Mouse (Mus musculus): ENCODE data around the gene Phyh.

The Phyh gene

DNA sequence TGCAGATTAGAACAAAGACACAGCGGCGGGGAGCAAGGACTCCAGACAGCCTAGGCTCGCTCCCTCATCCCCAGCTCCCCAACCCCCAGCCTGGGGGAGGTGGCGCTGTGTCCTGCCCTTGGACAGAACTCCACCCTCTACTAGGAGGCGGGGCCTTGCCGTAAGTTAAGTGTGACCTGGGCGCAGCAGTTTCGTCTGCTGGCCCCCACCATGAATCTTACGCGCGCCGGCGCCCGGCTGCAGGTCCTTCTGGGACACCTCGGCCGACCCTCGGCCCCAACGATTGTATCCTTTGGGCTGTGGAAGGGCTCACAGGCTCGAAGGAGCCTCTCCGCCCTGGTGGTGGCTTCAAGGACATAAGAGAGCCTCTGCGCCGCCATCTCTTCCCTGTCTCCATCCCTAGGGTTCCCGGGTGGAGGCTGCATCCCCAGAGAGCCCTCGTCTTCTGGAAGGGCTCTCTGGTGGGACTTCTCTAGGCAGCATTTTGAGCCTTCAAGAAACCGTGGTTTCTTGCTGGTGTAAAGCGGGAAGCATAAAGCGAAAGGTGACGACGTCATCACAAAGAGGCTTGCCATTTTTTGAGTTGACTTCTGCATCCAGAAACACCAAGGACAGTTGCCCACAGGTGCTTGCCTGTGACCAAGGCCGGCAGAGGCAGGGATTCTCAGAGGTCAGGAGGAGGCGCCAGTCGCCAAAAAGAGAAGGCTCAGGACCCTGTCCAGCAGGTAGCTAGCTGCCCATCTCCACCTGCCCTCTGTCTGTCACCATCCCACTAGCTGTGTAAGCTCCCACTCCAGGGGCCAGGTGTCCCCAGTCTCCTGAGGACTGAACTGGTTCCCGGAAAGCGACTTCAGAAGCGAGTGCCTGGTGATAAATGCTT is at the start of gene Phyh:
Gene Phyh, plus strand, starts transcription at position 160 of the 880 bp plus-strand sequence.
- peak; percentile 65 for DNase-seq

DNA sequence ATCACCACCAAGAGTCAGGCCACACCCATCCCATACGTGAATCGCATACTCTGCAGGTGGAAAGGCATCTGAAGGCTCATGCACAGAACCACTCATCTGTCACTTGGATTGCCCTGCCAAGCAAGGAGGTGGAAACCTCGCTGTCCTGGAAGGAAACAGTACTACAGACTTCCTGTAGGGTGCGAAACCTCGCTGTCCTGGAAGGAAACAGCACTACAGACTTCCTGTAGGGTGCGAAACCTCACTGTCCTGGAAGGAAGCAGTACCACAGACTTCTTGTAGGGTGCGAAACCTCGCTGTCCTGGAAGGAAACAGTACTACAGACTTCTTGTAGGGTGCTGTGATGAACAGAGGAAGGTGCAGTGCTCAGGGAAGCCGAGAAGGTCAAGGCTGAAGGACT is 46.1 kb upstream of the Phyh start:
- no peak for DNase-seq

DNA sequence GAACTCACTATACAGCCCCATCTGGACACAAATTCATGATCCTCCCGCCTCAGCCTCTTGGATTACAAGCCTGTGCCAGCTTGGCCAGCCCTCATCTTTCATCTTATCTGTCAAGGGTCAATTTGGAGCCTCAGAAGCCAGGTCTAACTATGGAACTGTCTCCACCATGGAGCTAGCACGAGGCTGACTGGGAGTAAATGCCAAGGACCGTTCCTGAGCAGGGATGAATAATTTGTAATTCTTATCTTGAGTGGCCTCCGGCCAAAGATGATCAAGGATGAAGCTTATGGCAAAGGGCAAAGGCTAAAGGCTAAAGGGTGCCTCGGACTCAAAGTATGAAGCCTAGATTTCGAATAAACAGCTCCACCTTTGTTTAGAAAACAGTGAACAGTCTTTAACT is 45.5 kb upstream of the Phyh start:
- no peak for DNase-seq

DNA sequence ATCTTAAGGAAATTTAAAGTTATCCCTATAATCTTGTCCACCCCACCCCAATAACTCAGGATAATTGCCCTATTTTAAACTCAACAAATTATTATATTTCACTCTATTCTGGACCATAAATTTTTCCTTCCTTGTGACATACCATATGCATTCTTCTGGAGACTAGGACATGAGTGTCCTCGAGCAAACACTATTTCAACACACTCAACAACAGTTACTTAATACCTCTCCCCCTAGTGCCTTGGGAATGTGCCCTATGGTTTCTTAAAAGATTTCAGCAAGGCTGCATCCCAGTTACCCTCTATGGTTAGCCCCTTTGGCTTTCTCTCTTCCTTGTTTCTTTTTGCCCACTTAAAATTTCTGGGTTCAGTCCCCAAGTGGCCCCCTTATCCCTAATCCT is 43.7 kb upstream of the Phyh start:
- DNase-seq, result no peak

DNA sequence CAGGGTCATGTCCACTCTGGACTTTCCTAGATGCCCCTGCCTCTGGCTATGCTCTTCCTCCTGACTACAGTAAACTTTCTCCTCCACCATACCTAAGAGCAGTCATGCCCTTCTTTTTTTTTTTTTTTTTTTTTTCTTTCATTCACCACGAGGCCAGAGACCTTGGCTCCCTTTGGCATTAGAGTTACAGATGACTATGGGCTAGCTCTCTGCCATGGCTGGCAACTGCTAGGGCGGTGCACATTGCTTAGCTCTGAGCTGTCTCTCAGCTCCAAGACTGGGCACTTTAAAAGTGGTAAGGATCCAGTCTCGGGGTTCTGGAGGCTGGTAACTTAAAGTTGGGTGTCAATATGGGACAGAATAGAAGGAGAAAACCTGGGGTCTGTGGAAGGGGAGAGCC is 42.7 kb upstream of the Phyh start:
- no peak for DNase-seq

DNA sequence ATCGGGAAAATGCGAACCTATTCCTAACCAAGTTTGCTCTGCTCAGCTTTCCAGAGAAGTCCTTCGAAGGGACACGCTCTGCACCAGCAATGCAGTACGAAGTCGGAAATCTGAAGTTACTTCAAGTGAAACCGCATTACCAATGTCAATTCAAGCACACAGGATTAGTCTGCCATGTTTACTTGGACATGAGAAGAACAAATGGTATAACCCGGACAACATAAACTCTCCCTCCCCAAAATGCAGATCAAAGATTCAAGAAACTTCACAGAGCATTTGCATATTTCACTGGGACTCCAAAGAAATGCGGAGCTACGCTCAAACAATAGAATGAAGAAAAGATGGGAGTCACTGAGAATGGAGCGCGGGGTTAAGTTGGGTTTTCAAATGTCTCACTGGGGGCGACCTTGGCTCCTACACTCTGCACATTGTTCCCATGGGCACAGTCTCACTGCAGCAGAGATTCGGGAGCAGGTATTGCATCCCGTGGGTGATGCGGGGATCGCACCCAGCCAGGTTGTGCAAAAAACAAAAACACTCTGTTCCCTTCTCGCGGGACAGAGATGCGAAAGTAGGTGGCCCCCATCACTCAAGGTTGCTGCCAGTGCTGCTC is 38.0 kb upstream of the Phyh start:
- DNase-seq, result no peak

DNA sequence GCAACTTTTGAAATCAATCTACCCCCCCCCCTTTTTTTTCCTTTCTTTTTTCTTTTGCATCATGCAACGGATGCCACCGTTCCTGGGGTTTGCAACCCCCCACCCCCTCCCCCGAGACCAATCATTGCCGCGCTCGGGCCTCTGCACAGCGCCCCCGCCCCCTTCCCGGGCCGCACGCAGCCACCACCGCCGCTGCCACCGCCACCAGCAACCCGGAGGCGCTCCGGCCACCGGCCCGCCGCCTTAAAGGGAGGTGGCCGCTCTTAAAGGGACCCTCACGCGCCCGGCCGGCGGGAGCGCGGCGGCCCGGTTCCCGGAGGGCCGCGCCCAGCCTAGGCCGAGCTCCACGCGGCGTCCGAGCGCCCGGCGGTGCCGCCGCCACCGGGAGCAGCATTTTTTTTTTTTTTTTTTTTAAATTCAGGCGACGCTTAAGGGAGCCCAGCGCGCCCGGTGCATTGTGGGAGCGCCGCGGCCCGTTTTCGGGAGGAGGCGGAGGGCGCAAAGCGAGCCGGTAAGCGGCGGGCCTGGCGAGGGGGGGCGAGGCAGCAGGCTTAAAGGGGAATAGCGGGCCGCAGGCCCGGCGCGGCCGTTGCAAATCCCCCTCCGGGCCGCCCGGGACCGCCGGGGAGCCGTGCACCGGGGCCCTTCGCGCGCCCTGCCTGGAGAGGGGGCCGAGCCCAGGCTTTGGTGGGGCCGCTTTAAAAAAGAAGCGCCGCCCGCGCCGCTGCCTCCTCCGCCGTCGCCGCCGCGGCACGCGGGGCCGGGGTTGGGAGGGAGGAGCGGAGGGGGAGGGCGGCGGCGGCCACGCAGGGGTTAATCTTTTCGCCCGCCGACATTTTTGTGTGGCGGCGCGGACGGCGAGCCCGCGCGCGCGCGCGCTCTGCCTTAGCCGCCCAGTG is 37.2 kb upstream of the Phyh start, which contains the start of gene Sephs1:
Gene Sephs1, plus strand, starts transcription at position 215 of the 899 bp plus-strand sequence.
- DNase-seq, result peak; percentile 86

DNA sequence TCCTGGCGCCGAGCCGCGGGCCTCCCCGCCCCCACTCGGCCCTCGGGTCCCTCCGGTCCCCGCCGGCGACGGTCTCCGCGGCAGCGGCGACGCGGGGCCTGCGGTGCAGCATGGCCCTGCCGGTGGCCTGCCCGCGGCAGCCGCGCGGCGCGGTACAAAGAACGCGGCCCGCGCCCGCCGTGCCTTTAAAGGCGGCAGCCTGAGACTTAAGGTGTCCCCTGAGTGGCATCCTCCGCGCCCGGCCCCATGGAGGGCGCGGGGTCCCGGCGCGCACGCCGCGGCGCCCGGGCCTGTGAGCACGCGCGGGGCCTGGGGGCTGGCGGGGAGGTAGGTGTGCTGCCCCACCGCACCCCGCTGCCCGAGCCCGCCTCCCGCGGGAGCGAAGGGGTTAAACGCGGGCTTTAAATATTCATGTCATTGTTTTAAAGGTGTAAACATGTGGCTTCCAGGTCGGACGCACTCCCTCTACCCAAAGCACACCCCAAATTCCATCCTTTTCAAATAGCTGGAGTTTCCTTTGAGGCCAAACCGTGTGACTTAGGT is 36.5 kb upstream of the Phyh start:
- peak; percentile 64 for DNase-seq

DNA sequence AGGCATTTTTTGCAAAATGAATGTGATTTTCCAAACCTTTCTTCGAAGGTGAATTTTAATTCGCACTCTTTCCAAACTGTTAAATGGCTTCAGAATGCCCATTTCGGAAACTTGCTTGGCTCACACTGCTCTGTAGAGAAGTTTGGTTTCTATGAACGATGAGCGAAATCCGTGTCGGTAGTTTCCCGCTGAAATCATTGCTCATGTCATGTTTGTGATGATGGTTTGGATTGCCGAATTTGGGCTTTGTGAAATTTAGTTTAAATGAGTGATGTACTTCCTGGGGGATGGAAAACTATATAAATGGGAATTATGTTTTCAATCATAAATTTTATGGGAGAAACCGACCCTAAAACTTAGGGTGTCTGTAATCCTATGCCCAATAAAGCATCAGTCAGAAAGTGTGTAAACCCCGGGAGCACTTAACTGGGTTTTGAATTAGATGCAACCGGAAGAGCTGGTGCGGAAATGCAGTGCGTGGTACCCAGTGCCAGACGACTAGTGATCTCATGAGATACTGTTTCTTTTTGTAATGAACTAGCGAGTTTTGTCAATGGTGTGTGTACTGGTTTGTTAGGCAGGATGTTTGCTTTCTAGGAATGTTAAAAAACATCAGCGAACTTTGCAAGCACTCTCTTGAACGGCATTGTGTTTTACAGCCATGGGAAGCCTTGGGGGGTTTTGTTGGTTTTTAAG is 35.7 kb upstream of the Phyh start:
- DNase-seq, result no peak

DNA sequence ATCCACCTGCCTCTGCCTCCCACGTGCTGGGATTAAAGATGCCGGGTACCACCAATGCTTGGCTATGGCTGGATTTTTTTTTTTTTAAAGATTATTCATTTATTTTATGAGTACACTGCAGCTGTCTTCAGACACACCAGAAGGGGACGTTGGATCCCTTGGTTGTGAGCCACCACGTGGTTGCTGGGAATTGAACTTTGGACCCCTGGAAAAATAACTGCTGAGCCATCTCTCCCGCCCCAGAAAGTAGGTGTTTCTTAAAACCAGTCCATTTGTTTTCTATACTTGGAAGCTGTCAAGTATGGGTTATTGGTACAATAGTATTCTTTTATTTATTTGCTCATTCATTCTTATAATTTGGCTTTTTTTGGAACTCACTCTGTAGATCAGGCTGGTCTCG is 31.9 kb upstream of the Phyh start:
- DNase-seq, result no peak

DNA sequence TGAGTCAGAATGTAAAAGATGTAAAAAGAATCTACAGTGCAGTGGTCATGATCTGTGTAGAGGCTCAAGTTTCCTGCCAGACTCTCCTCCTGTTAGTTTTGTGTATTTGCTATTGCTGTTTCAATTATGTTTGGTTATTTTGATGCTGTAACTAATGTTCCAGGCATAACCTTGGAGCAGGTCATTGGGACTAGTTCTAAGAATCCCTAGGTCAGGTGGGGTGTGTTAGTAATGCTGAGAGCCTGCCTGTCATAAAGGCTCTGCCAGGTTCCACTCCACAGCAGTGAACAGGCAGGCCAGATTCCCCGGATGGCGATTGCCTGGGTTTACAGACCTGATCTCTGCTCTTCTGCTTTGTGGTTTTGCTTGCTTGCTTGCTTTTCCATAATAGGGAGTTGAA is 23.2 kb upstream of the Phyh start:
- DNase-seq, result no peak

DNA sequence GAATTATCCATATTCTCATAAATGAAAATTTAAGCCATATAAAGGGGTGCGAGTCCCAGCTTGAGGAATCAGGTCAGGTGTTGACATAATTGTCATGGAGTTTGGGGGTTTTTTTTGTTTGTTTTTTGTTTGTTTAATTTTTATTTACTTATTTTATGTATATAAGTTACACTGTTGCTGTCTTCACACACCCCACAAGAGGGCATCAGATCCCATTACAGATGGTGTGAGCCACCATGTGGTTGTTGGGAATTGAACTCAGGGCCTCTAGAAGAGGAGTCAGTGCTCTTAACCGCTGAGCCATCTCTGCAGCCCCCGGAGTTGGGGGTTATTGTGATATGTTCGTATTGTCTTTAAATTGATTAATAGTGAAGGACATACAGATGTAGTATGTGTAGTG is 21.8 kb upstream of the Phyh start:
- DNase-seq, result no peak

DNA sequence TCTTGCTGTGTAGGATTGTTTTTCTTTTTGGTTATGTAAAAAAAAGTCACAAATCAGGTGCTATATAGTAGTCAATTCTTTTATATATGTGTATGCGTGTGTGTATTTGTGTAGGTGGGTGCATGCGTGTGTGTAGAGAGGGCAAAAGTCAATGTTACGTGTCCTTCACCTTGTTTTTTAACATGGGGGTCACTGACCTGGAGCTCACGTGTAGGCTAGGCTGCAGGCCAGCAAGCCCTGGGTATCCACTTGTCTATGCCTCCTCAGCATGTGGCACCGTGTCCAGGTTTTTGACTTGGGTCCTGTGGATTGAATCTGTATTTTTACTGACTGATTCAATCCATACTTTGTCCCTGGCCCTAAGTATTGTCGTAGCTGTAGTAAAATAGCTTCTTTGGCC is 18.2 kb upstream of the Phyh start:
- DNase-seq, result no peak

DNA sequence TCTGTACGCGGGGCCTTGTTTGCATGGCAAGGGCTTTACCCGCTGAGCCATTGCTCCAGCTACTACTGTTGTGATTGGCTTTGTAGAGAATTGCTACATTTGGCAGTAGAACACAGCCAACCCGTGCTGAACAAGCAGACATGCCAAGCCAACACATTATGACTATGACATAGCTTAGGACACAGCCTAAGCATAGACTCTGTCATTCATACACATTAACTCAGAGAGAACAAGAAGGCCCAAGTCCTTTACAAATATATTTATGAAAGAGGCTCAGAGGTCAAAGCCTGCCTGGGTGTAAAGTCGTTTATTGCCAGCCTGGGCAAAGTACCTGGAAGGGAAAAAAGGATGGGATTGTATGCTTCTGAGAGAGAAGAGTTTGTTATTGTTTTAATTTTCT is 16.5 kb upstream of the Phyh start:
- DNase-seq, result no peak

DNA sequence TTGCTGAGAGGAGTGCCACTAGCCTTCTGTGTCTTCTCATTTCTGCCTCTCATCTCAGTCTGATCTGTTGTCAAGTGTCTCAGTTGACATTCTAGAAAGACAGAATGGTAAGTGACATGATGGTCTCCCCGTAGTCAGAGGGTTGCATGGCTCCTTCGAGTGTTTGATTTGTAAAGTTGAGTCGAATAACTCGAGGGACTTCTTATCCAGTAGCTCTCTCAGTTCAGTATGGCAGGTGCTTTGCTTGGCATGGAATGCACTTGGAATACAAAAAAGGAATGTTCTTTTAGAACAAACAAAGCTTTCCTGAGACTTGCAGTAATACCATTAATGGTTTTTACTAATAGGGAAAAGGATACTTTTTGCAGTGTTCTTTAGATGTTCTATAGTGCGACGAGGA is 11.7 kb upstream of the Phyh start:
- DNase-seq, result no peak

DNA sequence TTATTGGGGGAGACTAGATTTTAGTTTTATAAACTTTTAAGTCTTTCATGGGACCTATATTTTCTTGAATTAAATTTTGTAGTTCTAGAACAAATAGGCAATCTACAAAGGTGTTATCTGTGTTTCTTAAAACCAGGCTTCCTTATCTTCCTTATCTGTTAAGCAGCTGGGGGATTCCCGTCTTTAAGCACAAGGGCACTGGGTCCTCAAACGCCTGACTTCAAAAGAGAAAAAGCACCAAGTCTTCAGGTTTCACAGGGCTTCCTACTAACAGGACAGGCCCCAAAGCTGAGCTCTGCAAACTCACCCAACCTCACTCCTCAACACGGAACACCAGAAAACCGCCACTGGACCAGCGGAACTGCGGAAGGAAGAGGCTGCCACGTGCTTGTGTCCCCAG is 10.9 kb upstream of the Phyh start:
- DNase-seq, result no peak

DNA sequence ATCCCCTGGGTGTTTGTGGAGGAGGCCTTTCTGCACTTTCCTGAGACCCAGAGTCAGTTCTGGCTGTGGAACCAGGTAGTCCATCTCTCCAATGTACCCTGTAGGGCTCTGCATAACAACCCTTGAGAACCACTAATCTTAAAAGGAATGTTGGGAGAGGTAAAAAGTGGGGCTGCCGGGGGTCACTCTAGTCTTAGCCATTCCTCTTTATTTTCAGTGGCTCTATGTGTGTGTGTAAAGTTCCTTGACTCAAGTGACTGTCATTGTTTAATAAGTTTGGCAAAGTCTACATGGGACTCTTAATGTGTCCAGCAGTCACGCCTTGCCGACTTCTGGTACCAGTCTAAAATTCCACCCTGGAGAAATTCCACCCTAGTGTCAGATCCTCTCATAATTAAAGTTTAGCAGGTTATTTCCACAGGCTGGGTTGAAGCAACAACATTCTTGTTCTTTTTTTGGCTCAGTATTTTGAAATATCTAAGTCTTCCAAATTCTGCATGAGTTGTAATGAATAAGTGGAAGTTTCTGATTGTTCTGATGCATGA is 10.0 kb upstream of the Phyh start:
- DNase-seq, result no peak

DNA sequence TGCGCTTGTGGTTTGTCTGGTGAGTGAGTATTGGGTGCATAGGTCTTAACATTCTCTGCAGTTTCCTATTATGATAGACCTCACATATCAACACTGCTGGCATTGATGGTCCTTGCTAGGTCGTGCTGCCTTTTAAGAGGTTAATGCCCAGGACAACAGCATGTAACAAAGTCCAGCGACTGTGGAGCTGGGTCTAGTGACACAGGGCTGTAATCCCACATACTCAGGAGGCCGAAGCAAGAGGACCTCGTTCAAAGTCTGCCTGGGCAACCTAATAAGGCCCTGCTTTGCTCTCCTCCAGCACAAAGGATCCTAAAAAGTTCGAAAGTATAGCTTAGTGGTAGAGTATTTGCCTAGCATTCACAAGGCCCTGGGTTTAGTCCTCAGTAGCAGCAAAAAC is 8.9 kb upstream of the Phyh start:
- DNase-seq, result no peak

DNA sequence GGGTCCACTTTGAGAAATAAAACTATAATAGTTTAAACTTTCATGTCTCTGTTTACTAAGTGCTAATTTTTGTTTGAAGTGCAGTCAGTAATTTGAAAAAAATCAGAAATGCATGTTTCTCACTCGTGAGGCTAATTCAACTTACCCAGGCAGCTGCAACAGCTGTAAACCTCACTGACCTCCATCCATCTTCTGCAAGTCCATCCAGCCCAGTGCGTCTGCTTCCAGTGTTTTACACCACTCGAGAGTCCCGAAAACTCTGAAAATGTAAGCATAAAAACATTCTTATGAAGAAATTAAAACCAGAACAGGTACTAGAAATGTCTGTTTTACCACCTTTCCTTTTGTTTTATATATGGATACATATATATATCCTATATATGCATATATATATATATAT is 8.3 kb upstream of the Phyh start:
- DNase-seq, result no peak

DNA sequence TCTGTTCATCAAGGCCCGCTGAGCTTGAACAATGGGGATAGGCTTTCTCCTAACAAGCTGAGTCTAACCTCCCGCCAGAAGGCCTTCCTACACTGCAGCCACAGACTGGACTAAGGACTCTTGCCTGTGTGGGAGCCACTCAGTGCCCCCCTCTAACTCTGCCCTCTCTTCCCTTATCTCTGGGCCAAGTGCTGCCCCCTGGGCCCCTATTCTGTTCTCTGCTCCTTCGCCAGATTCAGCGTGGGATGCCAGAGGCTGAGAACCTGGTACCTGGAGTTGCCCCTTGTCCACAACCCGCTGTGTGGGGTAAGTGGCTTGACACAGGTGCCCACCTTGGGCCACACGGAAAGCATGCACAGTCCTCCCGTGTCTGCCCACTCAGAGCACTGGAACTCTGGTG is 4.9 kb upstream of the Phyh start:
- no peak for DNase-seq

DNA sequence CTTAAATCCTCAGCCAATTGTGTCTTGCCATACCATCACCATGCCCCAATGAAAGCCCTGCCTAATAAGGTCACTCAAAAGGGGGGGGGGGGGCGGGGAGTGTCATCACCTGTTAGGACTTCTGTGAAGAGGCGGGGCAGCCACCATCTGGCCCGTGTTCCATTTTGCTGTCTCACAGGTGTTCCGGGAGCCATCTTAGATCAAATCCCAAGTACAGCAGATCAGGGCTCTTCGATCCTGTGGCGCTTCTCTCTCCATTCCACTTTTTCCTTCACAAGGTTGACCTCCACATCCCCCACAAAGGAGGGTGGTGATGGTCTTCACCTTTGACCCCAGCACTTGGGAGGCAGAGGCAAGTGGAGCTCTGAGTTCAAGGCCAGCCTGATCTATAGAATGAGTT is 2.8 kb upstream of the Phyh start:
- DNase-seq, result no peak

DNA sequence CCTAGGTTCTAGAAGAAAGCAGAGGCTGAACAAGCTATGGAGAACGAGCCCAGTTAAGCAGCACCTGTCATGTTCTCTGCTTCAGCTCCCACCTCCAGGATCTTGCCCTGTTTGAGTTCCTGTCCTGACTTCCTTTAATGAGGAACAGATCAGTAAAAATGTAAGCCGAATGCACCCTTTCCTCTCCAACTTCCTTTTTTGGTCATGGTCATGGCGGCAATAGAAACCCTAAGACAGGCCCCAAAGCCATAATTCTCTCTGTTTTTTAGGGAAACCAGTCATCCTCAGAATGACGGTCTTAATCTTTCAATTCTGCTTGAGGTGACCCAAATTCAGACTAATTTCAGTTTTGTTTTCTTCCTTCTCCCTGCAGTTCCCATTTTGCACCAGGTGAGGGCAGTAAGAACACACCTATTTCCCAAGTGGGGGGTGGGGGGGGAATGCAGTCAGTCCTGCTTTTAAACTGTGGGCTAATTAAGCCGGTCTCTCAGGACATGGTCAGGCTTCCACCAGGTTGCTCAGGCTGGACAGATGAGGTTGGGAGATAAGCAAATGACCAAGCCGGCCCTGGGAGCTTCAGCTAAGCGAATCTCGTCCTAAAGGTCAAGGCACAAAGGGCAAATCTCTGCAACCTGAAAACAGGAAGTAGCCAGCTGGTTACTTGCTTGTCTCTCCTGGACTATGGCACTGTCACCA is 1.3 kb upstream of the Phyh start:
- peak; percentile 54 for DNase-seq

Measured in right cerebral cortex, postnatal 4 days (tissue).